Mouse (Mus musculus): ENCODE data around the gene 1700017D01Rik. TPM values are rescaled to one million over a fixed set of nuclear protein-coding genes. Genes with fewer than 3 reads are reported as not detected.
"Not testable (repeated sequence)": the region's sequence is repeated elsewhere in the genome, so short reads cannot be mapped to it uniquely, and the experiment has no call there.

1700017D01Rik gene
- polyA plus RNA-seq, 1 experiment: not detected

DNA sequence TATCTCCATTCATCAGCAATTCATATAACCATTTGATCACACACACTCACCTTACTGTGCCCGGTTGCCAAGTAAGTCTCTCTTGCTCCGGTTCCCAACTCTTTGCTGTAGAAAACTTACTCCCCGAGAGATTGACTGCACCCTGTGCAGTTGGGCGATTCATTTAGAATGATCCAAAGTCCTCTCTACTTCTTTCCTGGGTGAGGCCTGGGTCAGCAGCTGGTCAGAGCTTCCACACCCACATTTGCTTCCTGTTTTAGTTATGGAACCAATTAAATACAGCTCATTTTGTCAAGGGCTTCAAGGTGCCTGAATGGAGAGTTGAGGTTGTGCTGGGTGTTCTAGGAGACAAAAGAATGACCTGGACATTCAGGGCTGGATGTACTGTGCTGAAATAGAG is 49.7 kb downstream of the 1700017D01Rik start, which contains the start of gene Ms4a8a:
Gene Ms4a8a, minus strand, starts transcription at position 169 of the 400 bp plus-strand sequence.
- no peaks in the 10 kb centered on the region for H3K27me3 ChIP-seq (ENCODE audit: control insufficient read depth, insufficient read depth, low read length, poor library complexity, severe bottlenecking)
- no peaks in the 10 kb centered on the region for H3K36me3 ChIP-seq (ENCODE audit: control insufficient read depth, insufficient read depth, low read length, poor library complexity, severe bottlenecking)
- no peak within 1 kb of the TSS for H3K27ac ChIP-seq (ENCODE audit: insufficient read depth, low read length)
- no peaks in the 10 kb centered on the region for H3K4me1 ChIP-seq (ENCODE audit: control insufficient read depth, insufficient read depth, low read length)
- no peak within 1 kb of the TSS for H3K9ac ChIP-seq (ENCODE audit: low read depth, poor library complexity, severe bottlenecking)
- no peak within 1 kb of the TSS for H3K4me3 ChIP-seq (ENCODE audit: low read depth, low read length)
- no peak for TF ChIP-seq POLR2A (IDR thresholded peaks at IDR 0.05; ENCODE audit: insufficient read depth, low read length)
- TF ChIP-seq EP300 (IDR thresholded peaks at IDR 0.05; ENCODE audit: insufficient read depth, low read depth, low read length): no peak
- TF ChIP-seq CTCF (IDR thresholded peaks at IDR 0.05; ENCODE audit: low read depth, low read length): no peak
- no peaks in the 10 kb centered on the region for H3K9me3 ChIP-seq (replicated peaks; ENCODE audit: control insufficient read depth, insufficient read depth, low read length, poor library complexity, severe bottlenecking)

DNA sequence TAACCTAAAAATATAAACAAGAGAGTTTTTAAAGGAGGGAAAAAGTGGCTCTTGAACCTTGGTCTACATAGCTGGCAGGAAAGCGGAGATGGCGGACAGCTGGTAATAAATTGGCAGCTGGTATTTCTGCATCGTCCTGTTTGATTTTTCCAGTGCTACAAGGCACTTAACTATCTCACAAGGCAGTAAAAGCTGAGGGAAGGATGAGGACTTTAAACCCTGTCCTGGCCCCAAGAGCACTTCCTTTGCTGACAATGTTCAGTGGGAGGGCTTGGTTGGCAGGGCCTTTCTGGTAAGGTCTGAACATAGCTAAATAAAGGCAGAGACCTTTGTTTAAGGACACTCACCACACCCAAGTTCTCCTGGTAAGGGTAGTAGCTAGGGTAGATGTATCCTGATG is 60.3 kb downstream of the 1700017D01Rik start:
- Histone ChIP-seq H3K4me1 (ENCODE audit: control insufficient read depth, insufficient read depth, low read length) (no peaks in the 10 kb centered on the region), H3K4me3 (ENCODE audit: low read depth, low read length) (no peak overlapping the region), H3K27me3 (ENCODE audit: control insufficient read depth, insufficient read depth, low read length, poor library complexity, severe bottlenecking) (no peaks in the 10 kb centered on the region), H3K9ac (ENCODE audit: low read depth, poor library complexity, severe bottlenecking) (no peak overlapping the region), H3K27ac (ENCODE audit: insufficient read depth, low read length) (no peak overlapping the region), H3K9me3 (replicated peaks; ENCODE audit: control insufficient read depth, insufficient read depth, low read length, poor library complexity, severe bottlenecking) (no peaks in the 10 kb centered on the region), H3K36me3 (ENCODE audit: control insufficient read depth, insufficient read depth, low read length, poor library complexity, severe bottlenecking) (no peaks in the 10 kb centered on the region)
- TF ChIP-seq CTCF (IDR thresholded peaks at IDR 0.05; ENCODE audit: low read depth, low read length) (no peak), POLR2A (IDR thresholded peaks at IDR 0.05; ENCODE audit: insufficient read depth, low read length) (no peak), EP300 (IDR thresholded peaks at IDR 0.05; ENCODE audit: insufficient read depth, low read depth, low read length) (no peak)

DNA sequence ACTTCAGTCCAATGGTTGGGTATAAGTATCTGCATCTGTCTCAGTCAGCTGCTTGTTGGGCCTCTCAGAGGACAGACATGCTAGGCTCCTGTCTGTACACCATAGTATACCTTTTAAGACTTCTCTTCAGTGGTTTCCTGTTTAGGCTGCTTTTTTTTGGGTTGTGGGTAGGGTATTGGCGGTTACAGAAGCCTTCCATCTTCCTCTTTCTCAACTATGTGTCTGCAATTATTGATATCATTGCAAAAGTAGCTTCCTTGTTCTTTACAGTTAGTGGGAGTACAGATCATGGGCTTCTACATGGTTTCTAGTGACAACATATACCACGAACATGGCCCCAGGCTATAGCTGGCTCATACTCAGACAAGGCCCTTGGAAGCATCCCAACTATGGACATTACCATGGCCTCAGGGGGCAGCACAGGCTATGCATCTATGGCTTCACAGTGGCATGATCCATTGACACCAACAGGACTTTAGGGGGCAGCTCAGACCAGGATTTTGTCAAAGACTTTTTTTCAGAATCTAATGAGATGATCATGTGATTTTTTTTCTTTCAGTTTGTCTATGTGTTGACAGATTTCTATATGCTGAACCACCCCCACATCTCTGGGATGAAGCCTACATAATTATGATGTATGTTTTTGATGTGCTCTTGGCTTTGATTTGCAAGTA is 65.3 kb downstream of the 1700017D01Rik start:
- no peak overlapping the region for H3K4me3 ChIP-seq (ENCODE audit: low read depth, low read length)
- H3K9ac ChIP-seq (ENCODE audit: low read depth, poor library complexity, severe bottlenecking): no peak overlapping the region
- no peak overlapping the region for H3K27ac ChIP-seq (ENCODE audit: insufficient read depth, low read length)
- H3K4me1 ChIP-seq (ENCODE audit: control insufficient read depth, insufficient read depth, low read length): no peaks in the 10 kb centered on the region
- H3K9me3 ChIP-seq (replicated peaks; ENCODE audit: control insufficient read depth, insufficient read depth, low read length, poor library complexity, severe bottlenecking): no peaks in the 10 kb centered on the region
- no peak for TF ChIP-seq POLR2A (IDR thresholded peaks at IDR 0.05; ENCODE audit: insufficient read depth, low read length)
- TF ChIP-seq EP300 (IDR thresholded peaks at IDR 0.05; ENCODE audit: insufficient read depth, low read depth, low read length): no peak
- TF ChIP-seq CTCF (IDR thresholded peaks at IDR 0.05; ENCODE audit: low read depth, low read length): no peak
- H3K27me3 ChIP-seq (ENCODE audit: control insufficient read depth, insufficient read depth, low read length, poor library complexity, severe bottlenecking): no peaks in the 10 kb centered on the region
- H3K36me3 ChIP-seq (ENCODE audit: control insufficient read depth, insufficient read depth, low read length, poor library complexity, severe bottlenecking): no peaks in the 10 kb centered on the region

DNA sequence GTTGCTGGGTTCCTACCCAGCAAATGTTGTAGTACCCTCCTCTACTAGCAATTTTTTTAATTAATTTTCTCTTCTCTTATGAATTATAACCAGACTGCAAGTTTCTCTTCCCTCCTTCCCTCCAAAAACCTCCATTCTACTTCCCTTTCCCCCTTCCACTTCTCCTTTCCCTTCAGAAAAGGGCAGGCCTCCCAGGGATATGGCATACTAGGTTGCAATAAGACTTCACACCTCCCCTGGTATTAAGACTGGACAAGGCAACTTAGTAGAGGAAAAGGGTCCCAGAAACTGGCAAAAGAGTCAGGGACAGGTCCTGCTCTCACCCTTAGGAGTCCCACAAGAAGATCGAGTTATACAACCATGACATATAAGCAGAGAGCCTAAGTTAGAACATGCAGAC is 69.8 kb downstream of the 1700017D01Rik start:
- TF ChIP-seq POLR2A (IDR thresholded peaks at IDR 0.05; ENCODE audit: insufficient read depth, low read length): no peak
- no peak for TF ChIP-seq EP300 (IDR thresholded peaks at IDR 0.05; ENCODE audit: insufficient read depth, low read depth, low read length)
- no peak for TF ChIP-seq CTCF (IDR thresholded peaks at IDR 0.05; ENCODE audit: low read depth, low read length)
- Histone ChIP-seq H3K9me3 (replicated peaks; ENCODE audit: control insufficient read depth, insufficient read depth, low read length, poor library complexity, severe bottlenecking) (no peaks in the 10 kb centered on the region), H3K27me3 (ENCODE audit: control insufficient read depth, insufficient read depth, low read length, poor library complexity, severe bottlenecking) (no peaks in the 10 kb centered on the region), H3K4me3 (ENCODE audit: low read depth, low read length) (no peak overlapping the region), H3K4me1 (ENCODE audit: control insufficient read depth, insufficient read depth, low read length) (no peaks in the 10 kb centered on the region), H3K27ac (ENCODE audit: insufficient read depth, low read length) (no peak overlapping the region), H3K36me3 (ENCODE audit: control insufficient read depth, insufficient read depth, low read length, poor library complexity, severe bottlenecking) (no peaks in the 10 kb centered on the region), H3K9ac (ENCODE audit: low read depth, poor library complexity, severe bottlenecking) (no peak overlapping the region)

DNA sequence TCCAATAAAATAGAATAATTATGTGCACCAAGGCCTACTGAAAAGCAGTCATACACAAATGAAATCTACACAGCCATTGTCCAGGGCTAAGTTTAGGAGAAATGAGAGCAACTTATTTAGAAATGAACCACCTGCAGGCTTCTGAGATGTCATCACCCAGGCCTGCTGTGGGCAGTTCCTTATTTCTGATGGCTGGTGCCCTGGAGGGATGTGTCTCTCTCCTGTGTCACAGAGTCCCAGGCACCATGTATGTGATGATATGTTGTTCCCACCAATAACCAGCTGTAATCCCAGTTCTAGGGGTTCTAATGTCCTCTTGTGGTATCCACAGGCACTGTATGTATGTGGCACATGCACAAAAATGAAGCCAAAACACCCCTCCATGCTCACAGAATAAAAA is 70.7 kb downstream of the 1700017D01Rik start:
- H3K27ac ChIP-seq (ENCODE audit: insufficient read depth, low read length): no peak overlapping the region
- no peak for TF ChIP-seq CTCF (IDR thresholded peaks at IDR 0.05; ENCODE audit: low read depth, low read length)
- TF ChIP-seq EP300 (IDR thresholded peaks at IDR 0.05; ENCODE audit: insufficient read depth, low read depth, low read length): no peak
- no peak for TF ChIP-seq POLR2A (IDR thresholded peaks at IDR 0.05; ENCODE audit: insufficient read depth, low read length)
- no peaks in the 10 kb centered on the region for H3K36me3 ChIP-seq (ENCODE audit: control insufficient read depth, insufficient read depth, low read length, poor library complexity, severe bottlenecking)
- H3K9me3 ChIP-seq (replicated peaks; ENCODE audit: control insufficient read depth, insufficient read depth, low read length, poor library complexity, severe bottlenecking): no peaks in the 10 kb centered on the region
- H3K27me3 ChIP-seq (ENCODE audit: control insufficient read depth, insufficient read depth, low read length, poor library complexity, severe bottlenecking): no peaks in the 10 kb centered on the region
- H3K4me1 ChIP-seq (ENCODE audit: control insufficient read depth, insufficient read depth, low read length): no peaks in the 10 kb centered on the region
- H3K4me3 ChIP-seq (ENCODE audit: low read depth, low read length): no peak overlapping the region
- H3K9ac ChIP-seq (ENCODE audit: low read depth, poor library complexity, severe bottlenecking): no peak overlapping the region

DNA sequence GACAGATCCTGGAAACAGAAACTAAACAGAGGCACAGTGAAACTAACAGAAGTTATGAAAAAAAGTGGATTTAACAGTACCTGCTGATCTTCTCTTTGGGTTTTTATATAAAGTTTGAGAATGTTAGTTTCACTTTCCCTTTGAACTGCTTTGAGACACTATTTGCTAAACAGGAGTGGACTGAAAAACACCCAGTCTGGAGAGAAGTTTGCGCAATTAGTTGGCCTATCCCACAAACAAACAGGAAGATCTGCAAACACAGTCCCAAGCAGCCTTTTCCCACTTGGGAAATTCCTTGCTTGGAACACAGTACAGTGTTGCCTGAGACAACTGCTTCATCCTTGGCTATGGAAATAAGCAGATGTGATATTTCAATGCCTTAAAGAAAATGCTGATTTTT is 75.0 kb downstream of the 1700017D01Rik start:
- not testable (repeated sequence) for H3K27ac ChIP-seq (ENCODE audit: insufficient read depth, low read length); H3K27me3 ChIP-seq (ENCODE audit: control insufficient read depth, insufficient read depth, low read length, poor library complexity, severe bottlenecking); H3K9me3 ChIP-seq (replicated peaks; ENCODE audit: control insufficient read depth, insufficient read depth, low read length, poor library complexity, severe bottlenecking); H3K4me3 ChIP-seq (ENCODE audit: low read depth, low read length); H3K9ac ChIP-seq (ENCODE audit: low read depth, poor library complexity, severe bottlenecking); H3K4me1 ChIP-seq (ENCODE audit: control insufficient read depth, insufficient read depth, low read length); H3K36me3 ChIP-seq (ENCODE audit: control insufficient read depth, insufficient read depth, low read length, poor library complexity, severe bottlenecking)
